14 mouse cellular contexts compared by ENCODE assay signal in the genomic region with DNA sequence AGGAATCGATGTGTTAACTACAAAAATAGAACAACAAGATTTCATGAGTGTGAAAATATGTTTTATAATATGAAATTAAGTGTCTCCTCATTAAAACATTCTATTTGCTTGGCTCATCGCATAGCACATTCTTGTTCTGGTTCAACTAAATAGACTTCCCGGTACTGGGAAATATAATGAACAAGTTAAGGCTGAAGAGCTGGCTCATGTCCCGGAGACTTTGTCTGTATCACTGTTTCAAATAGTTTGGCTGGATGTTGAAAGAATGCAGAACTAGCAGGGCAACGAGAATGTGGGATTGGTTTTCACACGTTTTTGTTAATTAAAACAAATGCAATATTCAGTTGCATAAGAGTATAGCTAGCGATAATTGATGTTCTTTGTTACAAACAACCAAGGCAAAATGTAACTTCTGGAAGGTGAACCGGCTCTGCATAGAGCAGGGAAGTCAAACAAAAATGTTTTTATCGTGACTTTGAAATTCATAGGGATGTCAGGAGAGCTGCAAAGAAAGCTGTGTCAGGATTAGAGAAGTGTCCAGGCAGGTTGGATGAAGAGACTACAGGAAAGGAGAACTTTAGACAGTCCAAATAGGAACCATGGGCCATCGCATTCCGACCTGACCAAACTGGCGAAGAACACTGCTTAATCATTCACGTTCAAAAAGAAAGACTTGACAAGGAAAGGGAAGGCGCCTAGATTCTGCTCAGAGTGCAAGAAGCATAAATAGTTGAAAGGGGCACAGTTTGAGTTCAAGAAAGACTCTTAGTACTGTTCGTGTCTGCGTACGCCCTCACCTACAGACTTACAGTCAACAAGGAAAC. TPM values are rescaled to one million over a fixed set of nuclear protein-coding genes. Genes with fewer than 3 reads are reported as not detected.
DNase-seq lines count a peak whose midpoint lies in the region; ATAC-seq and TF ChIP-seq lines count a peak whose summit lies in the region.
"Had no signal": no experiment of that assay in that cellular context is flagged by ENCODE, and none has a peak within 500 bp of the region (broad histone marks: within the 10 kb centered on the region; RNA-seq: fewer than 3 reads in every experiment).

No protein-coding gene starts in this region.

- WGBS in forebrain, embryonic 14.5 days: 70% methylated on average over 17 of the region's 17 CpGs
- 88% methylated on average over 17 of the region's 17 CpGs for WGBS in forebrain, embryonic 11.5 days
- 76% methylated on average over 17 of the region's 17 CpGs for WGBS in kidney, embryonic 15.5 days

- H3K27me3 ChIP-seq in forebrain, embryonic 14.5 days (replicated peaks; ENCODE audit: control insufficient read depth, insufficient read depth, low read length): no peaks in the 10 kb centered on the region
- H3K27me3 ChIP-seq in forebrain, embryonic 11.5 days (ENCODE audit: control insufficient read depth, insufficient read depth, low read length): no peaks in the 10 kb centered on the region
- H3K27me3 ChIP-seq in kidney, embryonic 15.5 days: no peaks in the 10 kb centered on the region
- H3K27me3 ChIP-seq: hindbrain, embryonic 12.5 days; midbrain, embryonic 12.5 days had no signal

- no peaks in the 10 kb centered on the region for H3K36me3 ChIP-seq in forebrain, embryonic 14.5 days (ENCODE audit: control insufficient read depth, insufficient read depth, low read length)
- no peaks in the 10 kb centered on the region for H3K36me3 ChIP-seq in forebrain, embryonic 11.5 days (ENCODE audit: control insufficient read depth, insufficient read depth, low read length)
- H3K36me3 ChIP-seq in kidney, embryonic 15.5 days: no peaks in the 10 kb centered on the region
- H3K36me3 ChIP-seq: forebrain, embryonic 10.5 days; hindbrain, embryonic 12.5 days; midbrain, embryonic 12.5 days had no signal

- no peak for TF ChIP-seq CTCF in brain, embryonic 14.5 days (IDR thresholded peaks at IDR 0.05; ENCODE audit: borderline replicate concordance, extremely low read depth, insufficient read depth, insufficient read length)

- TF ChIP-seq POLR2A in brain, embryonic 14.5 days (IDR thresholded peaks at IDR 0.05; ENCODE audit: borderline replicate concordance, extremely low read depth, insufficient read depth, insufficient read length, poor library complexity, severe bottlenecking): no peak

- peak; percentile 39 for DNase-seq in forebrain, embryonic 14.5 days (ENCODE audit: low spot score)
- DNase-seq in forebrain, embryonic 11.5 days (ENCODE audit: low spot score): no peak
- peak; percentile 44 for DNase-seq in kidney, adult 18-20 months
- DNase-seq in brain, embryonic 14.5 days (ENCODE audit: low read depth): peak; percentile 65
- peak; percentile 39 to 43 for DNase-seq in kidney, postnatal 4 days
- DNase-seq in cerebellum, adult 9-10 months: no peak
- DNase-seq in cerebellum, adult 9-11 months: no peak
- DNase-seq: adrenal gland, adult 8-10 months; cerebellum, postnatal 14 days; thymus, postnatal 4 days had no signal

- H3K9ac ChIP-seq in forebrain, embryonic 14.5 days (ENCODE audit: low read length): no peak overlapping the region
- no peak overlapping the region for H3K9ac ChIP-seq in forebrain, embryonic 11.5 days (ENCODE audit: low read length)
- H3K9ac ChIP-seq in kidney, embryonic 15.5 days: no peak overlapping the region
- H3K9ac ChIP-seq: hindbrain, embryonic 12.5 days; midbrain, embryonic 12.5 days had no signal

- no peaks in the 10 kb centered on the region for H3K9me3 ChIP-seq in forebrain, embryonic 14.5 days (replicated peaks; ENCODE audit: control insufficient read depth, low read length)
- no peaks in the 10 kb centered on the region for H3K9me3 ChIP-seq in forebrain, embryonic 11.5 days (ENCODE audit: control insufficient read depth, low read length)
- no peaks in the 10 kb centered on the region for H3K9me3 ChIP-seq in kidney, embryonic 15.5 days (replicated peaks)
- H3K9me3 ChIP-seq: forebrain, embryonic 10.5 days; hindbrain, embryonic 12.5 days; midbrain, embryonic 12.5 days had no signal

- H3K4me3 ChIP-seq in forebrain, embryonic 14.5 days (ENCODE audit: low read depth, low read length): no peak overlapping the region
- no peak overlapping the region for H3K4me3 ChIP-seq in forebrain, embryonic 11.5 days (ENCODE audit: low read depth, low read length)
- H3K4me3 ChIP-seq in kidney, embryonic 15.5 days (replicated peaks): no peak overlapping the region
- H3K4me3 ChIP-seq: forebrain, embryonic 10.5 days; hindbrain, embryonic 12.5 days; midbrain, embryonic 12.5 days had no signal

- H3K4me1 ChIP-seq in forebrain, embryonic 14.5 days (ENCODE audit: control insufficient read depth, insufficient read depth, low read length): no peaks in the 10 kb centered on the region
- H3K4me1 ChIP-seq in forebrain, embryonic 11.5 days (replicated peaks; ENCODE audit: control insufficient read depth, insufficient read depth, low read length): no peaks in the 10 kb centered on the region
- no peaks in the 10 kb centered on the region for H3K4me1 ChIP-seq in kidney, embryonic 15.5 days
- H3K4me1 ChIP-seq: forebrain, embryonic 10.5 days; hindbrain, embryonic 12.5 days; midbrain, embryonic 12.5 days had no signal

- H3K27ac ChIP-seq in forebrain, embryonic 14.5 days (ENCODE audit: low read depth, low read length): no peak overlapping the region
- no peak overlapping the region for H3K27ac ChIP-seq in forebrain, embryonic 11.5 days (ENCODE audit: low read depth, low read length)
- H3K27ac ChIP-seq in kidney, embryonic 15.5 days: no peak overlapping the region
- H3K27ac ChIP-seq: forebrain, embryonic 10.5 days; hindbrain, embryonic 12.5 days; midbrain, embryonic 12.5 days had no signal

- H3K4me2 ChIP-seq in forebrain, embryonic 14.5 days (ENCODE audit: low read length): no peak overlapping the region
- H3K4me2 ChIP-seq in forebrain, embryonic 11.5 days (ENCODE audit: low read depth, low read length, severe bottlenecking): no peak overlapping the region
- no peak overlapping the region for H3K4me2 ChIP-seq in kidney, embryonic 15.5 days
- H3K4me2 ChIP-seq: hindbrain, embryonic 12.5 days; midbrain, embryonic 12.5 days had no signal

- no peak; the same call in 1 of the 2 replicates for ATAC-seq in forebrain, embryonic 14.5 days
- ATAC-seq in forebrain, embryonic 11.5 days (replicated peaks; ENCODE audit: low FRiP score): no peak
- no peak for ATAC-seq in kidney, embryonic 15.5 days (replicated peaks; ENCODE audit: low FRiP score)

RNA-seq across cellular contexts. Expression of a gene that starts 58.6 kb away (rescaled TPM):
- 5.6 and 5.9 TPM in 2 replicates for polyA plus RNA-seq in forebrain, embryonic 14.5 days (2014; fragmentation: Nextera tagmentation; extraction: Ambion mirVana)
- polyA plus RNA-seq in forebrain, embryonic 11.5 days (2014; fragmentation: Nextera tagmentation; extraction: Ambion mirVana): 6.4 and 8.8 TPM in 2 replicates
- polyA plus RNA-seq in kidney, embryonic 15.5 days (2015; fragmentation: Nextera tagmentation; extraction: Ambion mirVana): 5.7 and 6.5 TPM in 2 replicates
- polyA plus RNA-seq in brain, embryonic 14.5 days (2012; rRNA removed): 30.2 and 33.7 TPM in 2 replicates

Comparison
In these comparisons a context has a peak if more than half of its experiments do, and no peak if none do; other contexts are left out.
1. DNase-seq: peak in forebrain, embryonic 14.5 days (single experiment), kidney, adult 18-20 months (single experiment), brain, embryonic 14.5 days (single experiment) and kidney, postnatal 4 days (2 of 2); none in forebrain, embryonic 11.5 days (single experiment), cerebellum, adult 9-10 months (single experiment) and cerebellum, adult 9-11 months (single experiment).